Mouse (Mus musculus): ENCODE measurements around the gene Nfib. TPM values are rescaled to one million over a fixed set of nuclear protein-coding genes. Genes with fewer than 3 reads are reported as not detected.

Nfib gene
- total and polyA plus RNA-seq, 3 experiments: not detected

GRCm38 (mm10) chr4:82499238-82499637, 206.3 kb downstream of the Nfib start:
- Histone ChIP-seq H3K79me2 (ENCODE audit: control insufficient read depth, insufficient read depth, low read length, poor library complexity) (no peaks in the 10 kb centered on the region), H3K4me3 (ENCODE audit: control insufficient read depth in 1 of 2, insufficient read depth in 1 of 2, low read depth in 2 of 2, low read length in 2 of 2) (no peak overlapping the region), H3K9me3 (replicated peaks; ENCODE audit: insufficient read depth, low read length) (no peaks in the 10 kb centered on the region), H3K4me1 (ENCODE audit: control insufficient read depth in 1 of 2, insufficient read depth in 2 of 2, low read length in 2 of 2) (no peaks in the 10 kb centered on the region), H3K36me3 (ENCODE audit: control insufficient read depth in 1 of 2, insufficient read depth in 2 of 2, low read length in 2 of 2) (no peaks in the 10 kb centered on the region), H3K27me3 (ENCODE audit: control insufficient read depth in 1 of 2, insufficient read depth in 2 of 2, low read length in 2 of 2) (no peaks in the 10 kb centered on the region), H3K9ac (ENCODE audit: control insufficient read depth, low read depth, low read length, poor library complexity, severe bottlenecking) (no peak overlapping the region), H3K27ac (ENCODE audit: control insufficient read depth, low read depth, low read length) (no peak overlapping the region)
- no peak for TF ChIP-seq JUND (IDR thresholded peaks at IDR 0.05; ENCODE audit: low read depth, low read length)
- TF ChIP-seq CTCF (IDR thresholded peaks at IDR 0.05 in 2 of 3, conservative IDR thresholded peaks at IDR 0.05 in 1 of 3; ENCODE audit: control insufficient read depth in 1 of 3, insufficient read depth in 1 of 3, low read depth in 2 of 3, low read length in 3 of 3, poor library complexity in 1 of 3, severe bottlenecking in 1 of 3): no peak
- TF ChIP-seq POLR2AphosphoS5 (IDR thresholded peaks at IDR 0.05; ENCODE audit: borderline replicate concordance, low read depth, low read length): no peak
- no peak for TF ChIP-seq ELF1 (IDR thresholded peaks at IDR 0.05; ENCODE audit: low read depth, low read length)
- no peak for TF ChIP-seq E2F4 (IDR thresholded peaks at IDR 0.05; ENCODE audit: borderline replicate concordance, low read depth, low read length)
- TF ChIP-seq RAD21 (IDR thresholded peaks at IDR 0.05; ENCODE audit: low read depth, low read length): no peak
- TF ChIP-seq MEF2A (IDR thresholded peaks at IDR 0.05; ENCODE audit: extremely low read depth, insufficient replicate concordance, low read depth, low read length, poor library complexity, severe bottlenecking): no peak
- TF ChIP-seq TAL1 (IDR thresholded peaks at IDR 0.05; ENCODE audit: low read length): no peak
- TF ChIP-seq CHD1 (IDR thresholded peaks at IDR 0.05; ENCODE audit: low read depth, low read length): no peak
- TF ChIP-seq GATA1 (IDR thresholded peaks at IDR 0.05; ENCODE audit: low read depth, low read length): no peak
- no peak for TF ChIP-seq ZNF384 (IDR thresholded peaks at IDR 0.05; ENCODE audit: low read depth, low read length)
- TF ChIP-seq NELFE (IDR thresholded peaks at IDR 0.05; ENCODE audit: low read depth, low read length): no peak
- TF ChIP-seq RCOR1 (IDR thresholded peaks at IDR 0.05; ENCODE audit: low read depth, low read length): no peak
- no peak for TF ChIP-seq ETS1 (IDR thresholded peaks at IDR 0.05; ENCODE audit: low read depth, low read length)
- TF ChIP-seq GABPA (IDR thresholded peaks at IDR 0.05; ENCODE audit: low read depth, low read length): no peak
- no peak for DNase-seq (ENCODE audit: low read depth, low spot score)

- no peaks in the 10 kb centered on the region for H3K79me2 ChIP-seq (ENCODE audit: control insufficient read depth, insufficient read depth, low read length, poor library complexity)
- no peak for DNase-seq (ENCODE audit: low read depth, low spot score)
- no peak for TF ChIP-seq MYC (IDR thresholded peaks at IDR 0.05; ENCODE audit: low read depth, low read length)
- no peak for TF ChIP-seq MAZ (IDR thresholded peaks at IDR 0.05; ENCODE audit: low read depth, low read length)
- TF ChIP-seq MXI1 (IDR thresholded peaks at IDR 0.05; ENCODE audit: low read depth, low read length): no peak
- no peak for TF ChIP-seq BHLHE40 (IDR thresholded peaks at IDR 0.05; ENCODE audit: borderline replicate concordance, low read depth, low read length)
- no peak for TF ChIP-seq POLR2A (IDR thresholded peaks at IDR 0.05; ENCODE audit: control insufficient read depth in 1 of 2, insufficient read depth in 1 of 2, low read depth in 1 of 2, low read length in 2 of 2, poor library complexity in 1 of 2)
- no peak for TF ChIP-seq ZC3H11A (IDR thresholded peaks at IDR 0.05; ENCODE audit: low read depth, low read length)
- TF ChIP-seq MEF2A (IDR thresholded peaks at IDR 0.05; ENCODE audit: extremely low read depth, insufficient replicate concordance, low read depth, low read length, poor library complexity, severe bottlenecking): no peak
- TF ChIP-seq E2F4 (IDR thresholded peaks at IDR 0.05; ENCODE audit: borderline replicate concordance, low read depth, low read length): no peak
- TF ChIP-seq NELFE (IDR thresholded peaks at IDR 0.05; ENCODE audit: low read depth, low read length): no peak
- no peak for TF ChIP-seq ZKSCAN1 (IDR thresholded peaks at IDR 0.05; ENCODE audit: low read depth, low read length)
- no peak for TF ChIP-seq ZNF384 (IDR thresholded peaks at IDR 0.05; ENCODE audit: low read depth, low read length)
- TF ChIP-seq EP300 (IDR thresholded peaks at IDR 0.05; ENCODE audit: low read depth in 1 of 2, low read length in 2 of 2): no peak
- no peak for TF ChIP-seq ELF1 (IDR thresholded peaks at IDR 0.05; ENCODE audit: low read depth, low read length)
- no peak for TF ChIP-seq RCOR1 (IDR thresholded peaks at IDR 0.05; ENCODE audit: low read depth, low read length)
- TF ChIP-seq MYB (IDR thresholded peaks at IDR 0.05; ENCODE audit: low read depth, low read length): no peak
- TF ChIP-seq HCFC1 (IDR thresholded peaks at IDR 0.05; ENCODE audit: low read depth, low read length): no peak
- TF ChIP-seq CHD1 (IDR thresholded peaks at IDR 0.05; ENCODE audit: low read depth, low read length): no peak
- no peak for TF ChIP-seq SIN3A (IDR thresholded peaks at IDR 0.05; ENCODE audit: low read length)
Measured at GRCm38 (mm10) chr4:82497671-82498631, 207.6 kb downstream of the Nfib start.

More at GRCm38 (mm10) chr4:82497671-82498631, 207.6 kb downstream of the Nfib start:
- Histone ChIP-seq H3K4me1 (ENCODE audit: control insufficient read depth in 1 of 2, insufficient read depth in 2 of 2, low read length in 2 of 2) (no peaks in the 10 kb centered on the region), H3K27ac (ENCODE audit: control insufficient read depth, low read depth, low read length) (no peak overlapping the region), H3K36me3 (ENCODE audit: control insufficient read depth in 1 of 2, insufficient read depth in 2 of 2, low read length in 2 of 2) (no peaks in the 10 kb centered on the region), H3K9me3 (replicated peaks; ENCODE audit: insufficient read depth, low read length) (no peaks in the 10 kb centered on the region), H3K9ac (ENCODE audit: control insufficient read depth, low read depth, low read length, poor library complexity, severe bottlenecking) (no peak overlapping the region), H3K4me3 (ENCODE audit: control insufficient read depth in 1 of 2, insufficient read depth in 1 of 2, low read depth in 2 of 2, low read length in 2 of 2) (no peak overlapping the region), H3K27me3 (ENCODE audit: control insufficient read depth in 1 of 2, insufficient read depth in 2 of 2, low read length in 2 of 2) (no peaks in the 10 kb centered on the region)
